Mouse (Mus musculus) liver, adult 2 months (tissue): ENCODE results near the gene Iqck. TPM values are rescaled to one million over a fixed set of nuclear protein-coding genes. Genes with fewer than 3 reads are reported as not detected.

ENCODE experiments used
- DNase-seq: peaks from one replicate; pipeline ENCODE4 v3.0.0-alpha.2; 2011; ENCODE audit warnings: low read depth, low spot score; ENCODE audit errors: extremely low read depth
- H3K27ac ChIP-seq: fragments of 200-500 bp; replicated peaks from 2 replicates; pipeline ENCODE4 v1.5.1; 2012; ENCODE audit warnings: low read depth, mild to moderate bottlenecking, control low read depth, inconsistent platforms, low read length; ENCODE audit not compliant: insufficient read depth
- H3K27me3 ChIP-seq: fragments of 200-500 bp; 2 replicates; pipeline ENCODE4 v1.6.1; 2012; ENCODE audit warnings: mild to moderate bottlenecking, moderate library complexity, low read length, inconsistent platforms; ENCODE audit not compliant: control insufficient read depth, insufficient read depth
- H3K36me3 ChIP-seq: fragments of 200-500 bp; 2 replicates; pipeline ENCODE4 v1.6.1; 2012; ENCODE audit warnings: low read length, inconsistent platforms; ENCODE audit not compliant: control insufficient read depth, insufficient read depth
- H3K4me1 ChIP-seq: fragments of 200-500 bp; 2 replicates; pipeline ENCODE4 v1.6.1; 2011; ENCODE audit warnings: low read length; ENCODE audit not compliant: control insufficient read depth, insufficient read depth
- H3K4me3 ChIP-seq: fragments of 200-500 bp; 2 replicates; pipeline ENCODE4 v1.5.1; 2011; ENCODE audit warnings: low read depth, mild to moderate bottlenecking, control low read depth, low read length, moderate library complexity; ENCODE audit not compliant: insufficient read depth
- H3K79me2 ChIP-seq: fragments of 200-500 bp; 2 replicates; pipeline ENCODE4 v1.6.1; 2012; ENCODE audit warnings: inconsistent platforms, mild to moderate bottlenecking, low read length, moderate library complexity; ENCODE audit not compliant: control insufficient read depth, insufficient read depth
- H3K9ac ChIP-seq: fragments of 200-500 bp; 2 replicates; pipeline ENCODE4 v1.6.1; 2012; ENCODE audit warnings: low read depth, mild to moderate bottlenecking, control low read depth, inconsistent platforms, low read length
- CTCF ChIP-seq: fragments of 200-500 bp; IDR thresholded peaks from 2 replicates; pipeline ENCODE4 v1.5.1; 2011; ENCODE audit warnings: low read depth, low read length, control low read depth
- POLR2A ChIP-seq: fragments of 200-500 bp; IDR thresholded peaks from 2 replicates; pipeline ENCODE4 v1.6.1; 2011; ENCODE audit warnings: low read length, control low read depth; ENCODE audit not compliant: insufficient read depth; ENCODE audit errors: extremely low read depth
- WGBS: fragments of 180-500 bp; shearing (Covaris S2); methylation state at CpG from one replicate; pipeline ENCODE4 v1.1.7; 2018; 5-methylcytosine and 5-hydroxymethylcytosine counted together
- polyA plus RNA-seq: library from polyadenylated mRNA; depleted of rRNA; stranded (reverse); fragments of >200 nt; gene quantifications from 2 replicates; pipeline ENCODE4 v1.2.3, GENCODE M21; 2012
- total RNA-seq: library from RNA; depleted of rRNA; stranded (reverse); fragments of >200 nt; gene quantifications from 2 replicates; pipeline ENCODE4 v1.2.3, GENCODE M21; 2014

Gene Iqck
- total and polyA plus RNA-seq, 2 experiments, result 0.07 to 0.09 TPM

- no peaks in the 10 kb centered on the region for H3K27me3 ChIP-seq
- DNase-seq, result no peak
- no peak overlapping the region for H3K4me3 ChIP-seq
- no peaks in the 10 kb centered on the region for H3K36me3 ChIP-seq
- H3K27ac ChIP-seq, result no peak overlapping the region
- 86% methylated on average over 3 of the region's 3 CpGs for WGBS
- H3K79me2 ChIP-seq, result no peaks in the 10 kb centered on the region
- TF ChIP-seq POLR2A, result no peak
- no peak for TF ChIP-seq CTCF
- H3K4me1 ChIP-seq, result 0 out of 2 replicates have a peak, but pooled peaks cover 1% of the 10 kb centered on the region
- H3K9ac ChIP-seq, result no peak overlapping the region
Measured at GRCm38 (mm10) chr7:118942297-118942696, 86.7 kb downstream of the Iqck start.

- Histone ChIP-seq H3K4me3 (no peak overlapping the region), H3K27ac (no peak overlapping the region), H3K27me3 (no peaks in the 10 kb centered on the region), H3K79me2 (no peaks in the 10 kb centered on the region), H3K4me1 (0 out of 2 replicates have a peak, but pooled peaks cover 1% of the 10 kb centered on the region), H3K36me3 (no peaks in the 10 kb centered on the region), H3K9ac (no peak overlapping the region)
- DNase-seq, result peak; percentile 69
- WGBS, result 26% methylated on average over 7 of the region's 7 CpGs
- no peak for TF ChIP-seq CTCF
Measured at GRCm38 (mm10) chr7:118943170-118943569, 87.6 kb downstream of the Iqck start.

GRCm38 (mm10) chr7:118944884-118945283 lies 89.3 kb downstream of the Iqck start:
- no peak overlapping the region for H3K4me3 ChIP-seq
- WGBS, result 59% methylated on average over 2 of the region's 2 CpGs
- H3K79me2 ChIP-seq, result no peaks in the 10 kb centered on the region
- no peak overlapping the region for H3K9ac ChIP-seq
- H3K36me3 ChIP-seq, result no peaks in the 10 kb centered on the region
- TF ChIP-seq POLR2A, result no peak
- H3K27me3 ChIP-seq, result no peaks in the 10 kb centered on the region
- 0 out of 2 replicates have a peak, but pooled peaks cover 1% of the 10 kb centered on the region for H3K4me1 ChIP-seq
- no peak for DNase-seq
- no peak overlapping the region for H3K27ac ChIP-seq

- Histone ChIP-seq H3K9ac (no peak overlapping the region), H3K4me3 (no peak overlapping the region), H3K27me3 (no peaks in the 10 kb centered on the region), H3K79me2 (no peaks in the 10 kb centered on the region), H3K4me1 (0 out of 2 replicates have a peak, but pooled peaks cover 1% of the 10 kb centered on the region), H3K27ac (no peak overlapping the region), H3K36me3 (no peaks in the 10 kb centered on the region)
- WGBS, result 83% methylated on average over 3 of the region's 3 CpGs
- no peak for DNase-seq
- TF ChIP-seq POLR2A, result no peak
- TF ChIP-seq CTCF, result no peak
Measured at GRCm38 (mm10) chr7:118947241-118947640, 91.7 kb downstream of the Iqck start.

- H3K36me3 ChIP-seq, result no peaks in the 10 kb centered on the region
- H3K4me3 ChIP-seq, result no peak overlapping the region
- H3K79me2 ChIP-seq, result no peaks in the 10 kb centered on the region
- no peaks in the 10 kb centered on the region for H3K4me1 ChIP-seq
- no peak overlapping the region for H3K27ac ChIP-seq
- 74% methylated on average over 2 of the region's 2 CpGs for WGBS
- H3K27me3 ChIP-seq, result no peaks in the 10 kb centered on the region
- no peak for DNase-seq
- no peak for TF ChIP-seq CTCF
- no peak for TF ChIP-seq POLR2A
- no peak overlapping the region for H3K9ac ChIP-seq
Measured at GRCm38 (mm10) chr7:118948677-118949282, 93.2 kb downstream of the Iqck start.

GRCm38 (mm10) chr7:118949749-118950148 lies 94.2 kb downstream of the Iqck start:
- DNase-seq, result no peak
- no peaks in the 10 kb centered on the region for H3K79me2 ChIP-seq
- TF ChIP-seq CTCF (no peak), POLR2A (no peak)
- H3K36me3 ChIP-seq, result no peaks in the 10 kb centered on the region
- H3K27ac ChIP-seq, result no peak overlapping the region
- no peak overlapping the region for H3K4me3 ChIP-seq
- no peaks in the 10 kb centered on the region for H3K4me1 ChIP-seq
- 73% methylated on average over 7 of the region's 7 CpGs for WGBS
- no peaks in the 10 kb centered on the region for H3K27me3 ChIP-seq
- no peak overlapping the region for H3K9ac ChIP-seq
